Mouse (Mus musculus): ENCODE data around the gene Mageb3.
"Not testable (repeated sequence)": the region's sequence is repeated elsewhere in the genome, so short reads cannot be mapped to it uniquely, and the experiment has no call there.

Mageb3 gene

GRCm38 (mm10) chr2:121955765-121956223 lies at the start of gene Mageb3, which contains the start of gene Ctdspl2:
Gene Mageb3, minus strand, starts transcription at chr2:121956092.
Gene Ctdspl2, plus strand, starts transcription at chr2:121956001.
- peak; percentile 91 for DNase-seq (ENCODE audit: low read depth, low spot score)

GRCm38 (mm10) chr2:121995738-121996137 lies 39.8 kb upstream of the Mageb3 start:
- DNase-seq (ENCODE audit: low read depth, low spot score), result no peak

- DNase-seq (ENCODE audit: low read depth, low spot score), result peak; percentile 8
These were observed 1.4 kb upstream of the Mageb3 start for GRCm38 (mm10) chr2:121957216-121957792.

GRCm38 (mm10) chr2:121956224-121957018 lies 529 bp upstream of the Mageb3 start:
- DNase-seq (ENCODE audit: low read depth, low spot score), result peak; percentile 86

- DNase-seq (ENCODE audit: low read depth, low spot score), result no peak
These were observed 778 bp downstream of the Mageb3 start for GRCm38 (mm10) chr2:121954971-121955656.

- no peak for DNase-seq (ENCODE audit: low read depth, low spot score)
These were observed 12.5 kb downstream of the Mageb3 start for GRCm38 (mm10) chr2:121943364-121943763.

GRCm38 (mm10) chr2:121937624-121938023 lies 18.3 kb downstream of the Mageb3 start:
- not testable (repeated sequence) for DNase-seq (ENCODE audit: low read depth, low spot score)

GRCm38 (mm10) chr2:121916047-121916970 lies 39.6 kb downstream of the Mageb3 start:
- no peak for DNase-seq (ENCODE audit: low read depth, low spot score)

GRCm38 (mm10) chr2:121909975-121910374 lies 45.9 kb downstream of the Mageb3 start:
- no peak for DNase-seq (ENCODE audit: low read depth, low spot score)

Measured in c-Kit-negative CD71-positive TER-119-positive erythroid progenitor cells, embryonic 14.5 days (primary cell).